Mouse (Mus musculus) erythroblast, embryonic 14.5 days (primary cell): ENCODE measurements around the gene Bmp6.

Experiments
- GATA1 ChIP-seq: IDR thresholded peaks from 2 replicates; pipeline ENCODE4 v1.6.1; 2012; ENCODE audit warnings: low read length, inconsistent platforms, mixed read lengths
- TAL1 ChIP-seq: IDR thresholded peaks from 3 replicates; pipeline ENCODE4 v1.6.1; 2012; ENCODE audit warnings: low read length, inconsistent platforms, mixed read lengths

- TF ChIP-seq GATA1 (no peak), TAL1 (no peak)
Observed at GRCm38 (mm10) chr13:38419781-38420180, 74.9 kb downstream of the Bmp6 start.
